8 mouse cellular contexts compared by ENCODE assay signal in the genomic region with DNA sequence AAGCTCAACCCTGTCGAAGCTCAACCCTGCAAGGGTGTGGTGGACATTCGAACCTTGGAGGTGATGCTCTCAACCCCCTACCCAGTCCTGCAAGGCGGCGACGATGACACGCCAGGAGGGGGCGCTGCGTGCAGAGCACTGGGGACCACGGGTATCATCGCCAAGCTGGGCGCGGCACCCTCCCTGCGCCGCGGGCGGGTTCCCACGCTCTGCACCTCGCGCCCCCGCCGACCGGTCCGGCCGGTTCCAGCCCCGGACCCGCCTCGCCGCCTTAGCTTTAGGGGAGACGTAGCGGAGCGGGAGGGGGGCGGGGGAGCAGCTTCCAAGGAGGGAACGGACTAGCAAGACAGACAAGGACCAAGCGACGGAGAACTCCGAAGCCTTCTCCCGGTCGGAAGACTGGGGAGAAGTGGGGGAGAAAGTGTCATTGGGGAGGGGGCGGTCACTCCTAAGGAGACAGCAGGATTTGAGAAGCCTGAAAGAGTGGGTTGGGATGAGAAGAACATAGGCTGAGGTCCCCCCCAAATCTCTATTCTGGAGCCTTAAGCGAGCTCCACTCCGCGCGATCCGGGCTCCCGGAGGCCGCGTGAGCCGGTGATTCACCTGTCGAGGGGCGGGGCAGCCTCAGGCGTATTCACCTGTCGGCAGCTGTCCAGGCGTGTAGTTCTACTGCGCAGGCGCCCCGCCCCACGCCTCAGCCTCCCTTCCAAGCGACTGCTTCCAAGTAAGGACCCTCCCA. TPM values are rescaled to one million over a fixed set of nuclear protein-coding genes. Genes with fewer than 3 reads are reported as not detected.
DNase-seq lines count a peak whose midpoint lies in the region; ATAC-seq and TF ChIP-seq lines count a peak whose summit lies in the region.

No protein-coding gene starts in this region.

- H3K4me1 ChIP-seq in limb, embryonic 10.5 days = peaks cover 47% of the 10 kb centered on the region
- H3K4me1 ChIP-seq in spleen, adult 2 months (ENCODE audit: control insufficient read depth, insufficient read depth, insufficient read length) = peaks cover 17% of the 10 kb centered on the region

- H3K9me3 ChIP-seq in limb, embryonic 10.5 days (replicated peaks) = no peaks in the 10 kb centered on the region

- peak overlapping the region; percentile 52 for H3K4me3 ChIP-seq in limb, embryonic 10.5 days
- no peak overlapping the region for H3K4me3 ChIP-seq in spleen, adult 2 months (ENCODE audit: extremely low read depth, insufficient read depth, insufficient read length)

- 2% methylated on average over 58 of the region's 58 CpGs for WGBS in limb, embryonic 10.5 days
- WGBS in spleen, adult 2 months = 8% methylated on average over 57 of the region's 58 CpGs

- DNase-seq in adrenal gland, postnatal 10 days = peak; percentile 77
- peak; percentile 86 for DNase-seq in embryo, embryonic 10 days (ENCODE audit: low spot score)
- peak; percentile 75 to 78 for DNase-seq in gastrocnemius, postnatal 4 days (ENCODE audit: low spot score in 2 of 2)
- DNase-seq in limb, embryonic 10.5 days (ENCODE audit: low spot score) = peak; percentile 84
- DNase-seq in mesoderm, embryonic 11.5 days (ENCODE audit: low read depth, low spot score) = peak; percentile 76
- DNase-seq in spleen, adult 2 months (ENCODE audit: low read depth in 1 of 2, low spot score in 2 of 2) = peak in 1 of 2 experiments; percentile 43

- peaks cover 51% of the 10 kb centered on the region for H3K36me3 ChIP-seq in limb, embryonic 10.5 days
- H3K36me3 ChIP-seq in spleen, adult 2 months (ENCODE audit: control insufficient read depth, insufficient read depth, low read length) = no peaks in the 10 kb centered on the region

- TF ChIP-seq POLR2A in spleen, adult 2 months (IDR thresholded peaks at IDR 0.05; ENCODE audit: low read depth, low read length) = no peak

- peak overlapping the region; percentile 65; the same call in 1 of the 2 replicates for H3K27ac ChIP-seq in limb, embryonic 10.5 days
- no peak overlapping the region for H3K27ac ChIP-seq in spleen, adult 2 months (ENCODE audit: insufficient read depth, low read length)

- peak; percentile 21 for ATAC-seq in inflammation-experienced regulatory T-cells, adult 6 months
- no peak for ATAC-seq in erythroid progenitor cell, adult 5-6 weeks (replicated peaks; ENCODE audit: low FRiP score, poor library complexity, severe bottlenecking)

- TF ChIP-seq CTCF in spleen, adult 2 months (IDR thresholded peaks at IDR 0.05; ENCODE audit: extremely low read depth, insufficient read depth, insufficient read length, insufficient replicate concordance) = peak; percentile 56; the same call in 1 of the 2 replicates

- peaks cover 20% of the 10 kb centered on the region for H3K27me3 ChIP-seq in limb, embryonic 10.5 days (ENCODE audit: low read depth, poor library complexity, severe bottlenecking)
- peaks cover 17% of the 10 kb centered on the region for H3K27me3 ChIP-seq in spleen, adult 2 months (ENCODE audit: control insufficient read depth, insufficient read depth, low read length)

RNA-seq across cellular contexts. Expression of a gene that starts 4.4 kb away (rescaled TPM):
- total RNA-seq in adrenal gland, postnatal 10 days (2021) = 10 to 100 TPM; 24.9 to 31.7 TPM
- 10 to 100 TPM; 68.4 to 68.9 TPM for total RNA-seq in gastrocnemius, postnatal 4 days (2021)
- not detected for polyA plus RNA-seq in inflammation-experienced regulatory T-cells, adult 6 months (2017; shearing (Covaris generic))
- 23.8 and 32.1 TPM in 2 replicates for polyA plus RNA-seq in limb, embryonic 10.5 days (2016; fragmentation: Nextera tagmentation; extraction: Ambion mirVana)
- polyA plus RNA-seq in spleen, adult 2 months (2012; rRNA removed) = 23.5 and 24.5 TPM in 2 replicates
- total RNA-seq in erythroid progenitor cell, adult 5-6 weeks (2015; ENCODE audit: low replicate concordance) = 0.42 TPM in 1 of 2 replicates, not detected in the other
- 0.26 TPM in 1 of 2 replicates, not detected in the other for total RNA-seq in erythroid progenitor cell, adult 5-6 weeks (2017; ENCODE audit: low replicate concordance)

RNA-seq across cellular contexts. Expression of a gene that starts 27.1 kb away (rescaled TPM):
- total RNA-seq in adrenal gland, postnatal 10 days (2021) = under 1 TPM in 1 of 2 experiments, not detected in 1; 0.42 TPM
- under 1 TPM; 0.17 to 0.31 TPM for total RNA-seq in gastrocnemius, postnatal 4 days (2021)
- polyA plus RNA-seq in inflammation-experienced regulatory T-cells, adult 6 months (2017; shearing (Covaris generic)) = under 1 TPM in 2 of 3 experiments, not detected in 1; 0.15 to 0.23 TPM
- 0.11 TPM in 1 of 2 replicates, not detected in the other for polyA plus RNA-seq in limb, embryonic 10.5 days (2016; fragmentation: Nextera tagmentation; extraction: Ambion mirVana)
- 1.1 and 1.5 TPM in 2 replicates for polyA plus RNA-seq in spleen, adult 2 months (2012; rRNA removed)
- total RNA-seq in erythroid progenitor cell, adult 5-6 weeks (2015; ENCODE audit: low replicate concordance) = 0.84 TPM in 1 of 2 replicates, not detected in the other
- total RNA-seq in erythroid progenitor cell, adult 5-6 weeks (2017; ENCODE audit: low replicate concordance) = 1.4 and 2.7 TPM in 2 replicates

Comparison
In these comparisons a context has a peak if more than half of its experiments do, and no peak if none do; other contexts are left out.
1. RNA of a gene that starts 4.4 kb away (total RNA-seq): 68.4 to 68.9 TPM in gastrocnemius, postnatal 4 days and 24.9 to 31.7 TPM in adrenal gland, postnatal 10 days; 0.26 to 0.42 TPM in erythroid progenitor cell, adult 5-6 weeks; every median in the first group is over 10 times any median in the second.